22 mouse cellular contexts compared by ENCODE assay signal in genomic region chr13:75847027-75847426, GRCm38 (mm10).
"Had no signal": no experiment of that assay in that cellular context is flagged by ENCODE, and none has a peak within 500 bp of the region (broad histone marks: within the 10 kb centered on the region; RNA-seq: fewer than 3 reads in every experiment).

No protein-coding gene starts in this region.

- H3K27me3 ChIP-seq: lung, embryonic 15.5 days; megakaryocyte, embryonic 14.5 days; midbrain, embryonic 12.5 days; neural tube, embryonic 13.5 days; neural tube, embryonic 15.5 days; stomach, embryonic 15.5 days had no signal

- H3K4me2 ChIP-seq: lung, embryonic 15.5 days; midbrain, embryonic 12.5 days; neural tube, embryonic 13.5 days; neural tube, embryonic 15.5 days; stomach, embryonic 15.5 days had no signal

- H3K36me3 ChIP-seq: midbrain, embryonic 10.5 days; midbrain, embryonic 12.5 days; neural tube, embryonic 13.5 days; stomach, embryonic 15.5 days had no signal

- H3K9me3 ChIP-seq: lung, embryonic 15.5 days; megakaryocyte, embryonic 14.5 days; midbrain, embryonic 10.5 days; midbrain, embryonic 12.5 days; neural tube, embryonic 13.5 days; neural tube, embryonic 15.5 days; stomach, embryonic 15.5 days had no signal

- H3K9ac ChIP-seq: lung, embryonic 15.5 days; midbrain, embryonic 12.5 days; neural tube, embryonic 13.5 days; neural tube, embryonic 15.5 days; stomach, embryonic 15.5 days had no signal

- H3K27ac ChIP-seq: lung, embryonic 15.5 days; macrophage; midbrain, embryonic 10.5 days; midbrain, embryonic 12.5 days; neural tube, embryonic 13.5 days; neural tube, embryonic 15.5 days; stomach, embryonic 15.5 days; stomach, postnatal 0 days had no signal

- H3K4me3 ChIP-seq: lung, embryonic 15.5 days; megakaryocyte, embryonic 14.5 days; midbrain, embryonic 10.5 days; midbrain, embryonic 12.5 days; myocyte; neural tube, embryonic 13.5 days; neural tube, embryonic 15.5 days; stomach, embryonic 15.5 days had no signal

- DNase-seq: lung, adult 2 months; lung, postnatal 14 days; lung, postnatal 36 days; midbrain, embryonic 14.5 days; retina, postnatal 1 day; right cerebral cortex, adult 18-20 months; right cerebral cortex, postnatal 14 days; thymus, adult 2 months; thymus, postnatal 25 days; thymus, postnatal 4 days had no signal

- ATAC-seq: lung, postnatal 0 days; midbrain, embryonic 16.5 days had no signal

- H3K4me1 ChIP-seq: stomach, embryonic 15.5 days had no signal
